ENCODE assay signal across 10 mouse cellular contexts in the genomic region with DNA sequence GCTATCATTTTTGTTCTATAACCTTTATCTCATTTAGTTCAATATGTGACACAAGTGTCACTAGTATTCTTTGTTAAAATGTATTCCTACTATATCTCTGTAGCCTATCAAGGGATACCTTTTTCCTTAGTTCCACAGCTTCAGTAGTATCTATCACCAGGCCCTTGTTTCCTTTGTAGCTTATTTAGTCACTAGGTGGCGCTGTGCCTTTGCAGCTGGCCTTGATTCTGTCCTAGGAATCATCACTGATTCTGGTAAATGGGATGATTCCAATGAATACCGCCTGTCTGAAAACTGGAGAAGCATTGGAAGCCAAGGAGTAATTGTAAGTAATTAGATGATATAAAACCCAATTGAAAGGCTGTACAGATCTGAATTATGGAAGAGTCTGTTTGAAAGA.
DNase-seq lines count a peak whose midpoint lies in the region; ATAC-seq and TF ChIP-seq lines count a peak whose summit lies in the region.
"Had no signal": no experiment of that assay in that cellular context is flagged by ENCODE, and none has a peak within 500 bp of the region (broad histone marks: within the 10 kb centered on the region; RNA-seq: fewer than 3 reads in every experiment).

No protein-coding gene starts in this region.

- no peak overlapping the region for H3K4me2 ChIP-seq in hindbrain, postnatal 0 days (ENCODE audit: low read depth, low read length)
- H3K4me2 ChIP-seq: liver, embryonic 13.5 days had no signal

- peak; percentile 53 for TF ChIP-seq CTCF in hindbrain, postnatal 0 days (IDR thresholded peaks at IDR 0.05; ENCODE audit: low read depth)

- H3K27ac ChIP-seq in ES-E14 (ENCODE audit: insufficient read depth, low read depth, low read length, poor library complexity, severe bottlenecking), result no peak overlapping the region
- no peak overlapping the region for H3K27ac ChIP-seq in hindbrain, postnatal 0 days
- H3K27ac ChIP-seq: liver, embryonic 13.5 days had no signal

- ATAC-seq in hindbrain, postnatal 0 days, result no peak
- no peak for ATAC-seq in erythroblast, adult 5-6 weeks (replicated peaks; ENCODE audit: low FRiP score, poor library complexity, severe bottlenecking)

- no peak overlapping the region for H3K4me3 ChIP-seq in ES-E14 (ENCODE audit: insufficient read depth in 1 of 2, low read depth in 1 of 2, low read length in 2 of 2, poor library complexity in 1 of 2, severe bottlenecking in 1 of 2)
- H3K4me3 ChIP-seq in hindbrain, postnatal 0 days (ENCODE audit: low read length), result no peak overlapping the region
- H3K4me3 ChIP-seq: liver, embryonic 13.5 days had no signal

- no peak overlapping the region for H3K9ac ChIP-seq in ES-E14 (ENCODE audit: insufficient read depth, low read depth, low read length, poor library complexity, severe bottlenecking)
- H3K9ac ChIP-seq in hindbrain, postnatal 0 days (replicated peaks; ENCODE audit: low read length), result no peak overlapping the region
- H3K9ac ChIP-seq: liver, embryonic 13.5 days had no signal

- 14% methylated on average over 2 of the region's 2 CpGs for WGBS in hindbrain, postnatal 0 days

- no peaks in the 10 kb centered on the region for H3K36me3 ChIP-seq in ES-E14 (ENCODE audit: control insufficient read depth, insufficient read depth, low read length, poor library complexity, severe bottlenecking)
- H3K36me3 ChIP-seq in hindbrain, postnatal 0 days (ENCODE audit: insufficient read depth, low read length), result no peaks in the 10 kb centered on the region
- H3K36me3 ChIP-seq: liver, embryonic 13.5 days had no signal

- peak; percentile 49 to 56 for DNase-seq in cerebellum, postnatal 14 days
- DNase-seq in cerebellum, adult 9-10 months, result no peak
- DNase-seq in layer of hippocampus, adult 11-12 months (ENCODE audit: low spot score), result peak; percentile 11
- DNase-seq in layer of hippocampus, adult 9-11 months, result no peak
- peak; percentile 33 for DNase-seq in ES-E14 (ENCODE audit: low read depth, low spot score)
- peak; percentile 4 for DNase-seq in hindbrain, postnatal 0 days (ENCODE audit: low spot score)
- DNase-seq in spleen, postnatal 10 days (ENCODE audit: low spot score in 2 of 2), result no peak
- DNase-seq: liver, embryonic 13.5 days had no signal

- H3K9me3 ChIP-seq in ES-E14 (ENCODE audit: control insufficient read depth, insufficient read depth, low read depth, low read length), result no peaks in the 10 kb centered on the region
- H3K9me3 ChIP-seq in hindbrain, postnatal 0 days (ENCODE audit: low read length), result no peaks in the 10 kb centered on the region
- H3K9me3 ChIP-seq: liver, embryonic 13.5 days had no signal

- no peaks in the 10 kb centered on the region for H3K4me1 ChIP-seq in ES-E14 (ENCODE audit: control insufficient read depth in 2 of 2, insufficient read depth in 2 of 2, low read length in 2 of 2, poor library complexity in 1 of 2)
- no peaks in the 10 kb centered on the region for H3K4me1 ChIP-seq in hindbrain, postnatal 0 days (ENCODE audit: insufficient read depth, low read length)
- H3K4me1 ChIP-seq: liver, embryonic 13.5 days had no signal

- no peaks in the 10 kb centered on the region for H3K27me3 ChIP-seq in hindbrain, postnatal 0 days (ENCODE audit: insufficient read depth, low read length)
- H3K27me3 ChIP-seq: CH12.LX; liver, embryonic 13.5 days had no signal

- in situ Hi-C loops in ES-E14 (cut with MboI; ENCODE audit: low sequenced_read_pairs in 2 of 2, unreplicated experiment in 2 of 2), result no loop called here

TF ChIP-seq in ES-E14, 5 proteins besides CTCF, POLR2A, EP300 and RAD21:
- TF ChIP-seq ZNF384 (IDR thresholded peaks at IDR 0.05; ENCODE audit: low read depth, low read length), result no peak
- TF ChIP-seq MAFK (IDR thresholded peaks at IDR 0.05; ENCODE audit: insufficient read depth, low read depth, low read length), result no peak
- TF ChIP-seq HCFC1 (IDR thresholded peaks at IDR 0.05; ENCODE audit: borderline replicate concordance, insufficient read depth, low read length), result no peak
- no peak for TF ChIP-seq ZC3H11A (IDR thresholded peaks at IDR 0.05; ENCODE audit: borderline replicate concordance, low read depth, low read length)
- TF ChIP-seq CHD2 (IDR thresholded peaks at IDR 0.05; ENCODE audit: low read depth, low read length), result no peak

Comparison
In these comparisons a context has a peak if more than half of its experiments do, and no peak if none do; other contexts are left out.
1. DNase-seq: peak in cerebellum, postnatal 14 days (2 of 2), layer of hippocampus, adult 11-12 months (single experiment), ES-E14 (single experiment) and hindbrain, postnatal 0 days (single experiment); none in cerebellum, adult 9-10 months (single experiment), layer of hippocampus, adult 9-11 months (single experiment) and spleen, postnatal 10 days (0 of 2).